Mouse (Mus musculus) c-Kit-positive CD71-positive TER-119-negative erythroid progenitor cells, embryonic 14.5 days (primary cell): ENCODE data around the gene Zwint.

Experiments
- DNase-seq: peaks from one replicate; pipeline ENCODE4 v3.0.0-alpha.2; 2013; ENCODE audit warnings: low read depth

The Zwint gene

GRCm38 (mm10) chr10:72654270-72655016 lies at the start of gene Zwint:
TSS of gene Zwint (plus strand) at chr10:72654845.
- DNase-seq = peak; percentile 97

GRCm38 (mm10) chr10:72613125-72613915 lies 41.3 kb upstream of the Zwint start:
- DNase-seq = no peak

- no peak for DNase-seq
Measured at GRCm38 (mm10) chr10:72616153-72616552, 38.5 kb upstream of the Zwint start.

- DNase-seq = no peak
Measured at GRCm38 (mm10) chr10:72620527-72620926, 34.1 kb upstream of the Zwint start.

GRCm38 (mm10) chr10:72623561-72623960 lies 31.1 kb upstream of the Zwint start:
- peak; percentile 14 for DNase-seq

GRCm38 (mm10) chr10:72634125-72634524 lies 20.5 kb upstream of the Zwint start:
- no peak for DNase-seq

DNA sequence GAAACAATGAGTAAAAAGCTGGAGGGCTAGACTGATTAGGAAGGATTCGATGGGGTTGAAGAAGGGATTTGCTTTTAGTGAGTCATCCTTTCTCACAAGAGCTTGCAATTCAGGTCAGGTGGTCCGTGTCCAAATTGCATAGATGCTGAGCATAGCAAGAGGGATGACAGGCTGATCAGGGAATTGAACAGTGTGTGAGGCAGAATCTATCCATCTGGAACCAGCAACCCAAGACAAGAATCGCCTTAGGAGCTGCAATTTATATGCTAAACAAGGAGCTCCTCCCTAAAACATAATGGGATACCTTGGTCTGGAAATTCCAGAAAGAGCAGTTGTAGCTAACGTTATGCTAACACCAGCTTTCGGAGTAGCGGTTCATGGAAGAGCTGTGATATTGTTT lies 3.8 kb upstream of the Zwint start:
- no peak for DNase-seq

DNA sequence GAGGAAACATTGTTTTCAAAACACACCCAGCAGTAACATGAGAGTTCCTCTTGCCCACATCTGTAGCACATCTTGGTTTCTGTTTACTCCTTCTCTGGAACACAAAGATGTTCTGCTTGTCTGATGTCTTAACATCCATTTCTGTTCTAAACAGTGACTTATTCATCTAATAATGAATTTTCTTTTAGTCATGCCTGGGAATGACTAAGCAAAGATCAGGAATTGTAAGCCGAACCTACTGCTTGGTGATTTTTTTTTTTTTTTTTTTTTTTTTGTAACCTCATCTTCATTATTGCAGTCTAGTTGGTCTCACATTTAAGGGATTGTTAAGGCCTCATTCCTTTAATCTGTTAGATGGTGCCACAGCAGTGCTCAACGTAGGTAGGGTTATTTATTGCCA lies 848 bp upstream of the Zwint start:
- no peak for DNase-seq

GRCm38 (mm10) chr10:72655017-72655509 lies 418 bp downstream of the Zwint start:
- peak; percentile 67 for DNase-seq

DNA sequence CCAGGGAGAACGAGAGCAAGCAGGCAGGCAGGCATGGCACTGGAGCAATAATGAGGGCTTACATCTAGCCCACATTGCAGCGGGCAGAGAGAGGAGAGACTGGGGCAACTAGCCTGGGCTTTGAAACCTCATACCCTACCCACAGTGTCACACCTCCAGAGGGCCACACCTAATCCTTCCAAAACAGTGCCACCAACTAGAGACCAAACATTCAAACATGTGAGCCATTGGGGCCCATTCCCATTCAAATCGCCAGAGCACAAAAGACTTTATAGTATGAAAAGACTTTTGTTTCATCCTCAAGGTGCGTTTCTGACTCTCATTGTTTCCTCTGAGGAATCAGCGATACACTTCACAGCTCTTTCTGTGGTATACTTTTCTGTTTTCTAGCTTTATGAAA lies 4.6 kb downstream of the Zwint start:
- DNase-seq = no peak

DNA sequence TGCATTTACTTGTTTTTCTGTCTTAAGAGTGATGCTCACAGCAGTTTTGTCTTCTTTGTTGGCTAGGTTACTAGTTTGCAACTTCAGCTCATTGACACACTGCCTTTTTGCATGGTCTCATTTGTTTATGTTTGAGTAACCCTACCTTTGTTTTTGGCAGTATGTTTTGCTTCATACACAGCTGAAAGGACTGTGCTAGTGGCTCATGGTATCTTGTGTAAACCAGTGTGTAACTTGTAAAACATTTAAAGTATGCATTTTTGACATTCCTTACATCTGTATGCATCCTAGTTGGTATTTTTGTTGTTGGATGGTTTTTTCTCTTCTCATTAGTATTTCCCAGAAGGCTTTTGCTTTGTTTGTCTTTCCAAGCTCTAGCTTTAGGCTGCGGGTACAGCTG lies 5.7 kb downstream of the Zwint start:
- no peak for DNase-seq

DNA sequence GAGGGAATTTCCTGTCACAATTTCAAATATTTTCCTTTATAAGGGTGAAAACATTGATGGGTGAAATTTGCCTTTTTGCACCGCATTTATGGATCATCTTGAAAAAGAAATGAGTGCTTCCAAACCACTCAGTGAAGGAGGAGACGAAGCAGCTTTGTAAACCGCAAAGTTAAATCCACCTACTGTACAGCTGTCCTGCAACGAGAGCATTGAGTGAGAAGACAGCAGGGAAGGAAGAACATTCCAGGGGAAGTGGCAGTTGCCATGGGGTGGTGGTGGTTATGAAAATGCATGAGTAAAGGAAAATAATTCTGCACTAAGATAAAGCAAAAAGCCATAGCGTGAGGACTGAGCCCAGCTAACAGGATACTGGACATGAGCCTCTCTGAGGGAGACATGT lies 13.2 kb downstream of the Zwint start:
- no peak for DNase-seq

DNA sequence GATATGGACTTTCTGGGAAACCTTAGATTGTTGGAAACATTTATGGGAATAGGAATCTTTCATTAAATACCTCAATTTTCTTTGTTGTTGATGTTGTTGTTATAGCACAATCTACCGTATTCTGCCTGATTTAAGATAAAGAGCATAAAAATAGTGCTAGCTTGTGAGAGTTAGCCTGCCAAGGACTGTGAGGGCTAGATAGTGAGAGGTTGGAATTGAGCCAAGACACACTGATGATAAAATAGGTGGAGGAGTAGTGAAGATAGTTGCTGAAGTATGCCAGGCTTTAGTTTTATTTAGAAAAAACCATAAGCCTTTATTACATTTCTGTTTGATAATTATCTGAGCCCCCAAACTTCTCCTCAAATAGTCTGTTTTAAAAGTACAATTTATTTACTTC lies 14.4 kb downstream of the Zwint start:
- peak; percentile 77 for DNase-seq

DNA sequence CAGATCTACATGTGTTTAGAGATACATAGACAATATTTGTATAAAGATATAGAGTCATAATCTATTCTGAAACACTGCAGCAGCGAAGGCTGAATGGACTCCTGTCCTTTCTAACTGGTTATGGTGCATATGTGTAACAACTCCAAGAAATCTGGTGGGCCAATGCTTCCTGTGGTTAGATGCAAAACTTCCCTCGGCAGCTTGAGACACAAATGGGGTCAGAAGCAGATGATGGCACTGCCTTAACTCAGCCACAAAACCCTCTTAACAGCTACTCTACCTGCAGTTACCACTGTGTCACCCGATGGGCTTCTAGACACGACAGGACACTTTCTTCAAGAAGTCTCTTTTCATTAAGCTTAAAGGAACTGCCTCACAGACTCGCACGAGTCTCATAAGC lies 21.3 kb downstream of the Zwint start:
- no peak for DNase-seq

- peak; percentile 38 for DNase-seq
Measured at GRCm38 (mm10) chr10:72676550-72676949, 21.9 kb downstream of the Zwint start.

DNA sequence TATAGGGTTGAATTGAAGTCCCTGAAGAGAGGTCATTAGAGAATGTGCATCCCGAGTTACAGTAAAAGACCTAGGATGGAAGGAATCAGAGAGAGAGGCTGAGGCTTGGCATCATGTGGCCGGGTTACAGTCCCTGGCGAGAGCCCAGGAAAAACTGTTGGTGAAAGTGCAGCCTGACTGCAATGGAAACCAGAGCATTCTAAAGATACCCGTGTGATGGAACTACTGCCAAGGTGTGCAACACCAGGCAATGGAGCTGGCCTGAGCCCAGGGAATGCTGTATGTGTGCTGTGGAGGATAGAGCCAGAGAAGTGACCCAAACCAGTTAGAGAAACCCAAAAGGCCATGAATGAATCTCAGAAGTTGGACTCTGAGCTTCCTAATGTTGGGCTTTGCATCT lies 24.4 kb downstream of the Zwint start:
- no peak for DNase-seq

DNA sequence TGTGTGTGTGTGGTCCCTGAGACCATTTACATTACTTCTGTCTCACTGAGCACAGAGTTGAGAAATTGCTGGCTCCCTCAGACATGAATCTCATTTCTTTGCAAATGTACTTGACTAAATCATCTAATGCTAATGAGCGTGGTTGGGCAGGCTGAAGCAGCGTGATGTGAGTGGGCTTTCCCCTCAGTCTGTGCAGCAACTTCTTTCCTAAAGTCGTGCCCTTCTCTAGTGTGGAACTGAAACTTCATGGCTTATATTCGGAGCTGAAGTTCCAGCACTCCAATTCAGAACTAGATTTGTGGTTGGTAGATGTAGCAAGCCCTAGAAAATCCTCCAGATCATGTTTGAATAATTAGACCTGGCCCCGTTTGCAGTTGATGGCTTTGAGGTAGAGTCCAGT lies 46.4 kb downstream of the Zwint start:
- DNase-seq = no peak

GRCm38 (mm10) chr10:72713754-72714153 lies 59.1 kb downstream of the Zwint start:
- no peak for DNase-seq
